Mouse (Mus musculus) kidney, embryonic 14.5 days (tissue): ENCODE measurements at regions not wholly inside any gene's neighbourhood (a gene's known extent, or its start where the extent isn't known, plus 50 kb on each side); places are given as distances from the start of the nearest gene placed in this dataset.
"Not testable (repeated sequence)": the region's sequence is repeated elsewhere in the genome, so short reads cannot be mapped to it uniquely, and the experiment has no call there.

ENCODE experiments used
- ATAC-seq: fragments of 200-750 bp; cut with Nextera tagmentation; 2 replicates; pipeline ENCODE4 v1.8.0; 2017; ENCODE audit warnings: moderate number of reproducible peaks, mild to moderate bottlenecking, moderate TSS enrichment, moderate library complexity; ENCODE audit not compliant: low FRiP score, low TSS enrichment
- H3K27ac ChIP-seq: fragments of 300-500 bp; sonication (generic); 2 replicates; pipeline ENCODE4 v1.5.1; 2014; ENCODE audit warnings: low read depth, mild to moderate bottlenecking, low read length, moderate library complexity, mixed read lengths
- H3K27me3 ChIP-seq: fragments of 300-500 bp; sonication (generic); 2 replicates; pipeline ENCODE4 v1.6.1; 2014; ENCODE audit warnings: mild to moderate bottlenecking, low read length; ENCODE audit not compliant: control insufficient read depth, insufficient read depth
- H3K36me3 ChIP-seq: fragments of 300-500 bp; sonication (generic); 2 replicates; pipeline ENCODE4 v1.6.1; 2014; ENCODE audit warnings: low read length, mixed read lengths; ENCODE audit not compliant: control insufficient read depth, insufficient read depth
- H3K4me1 ChIP-seq: fragments of 300-500 bp; sonication (generic); 2 replicates; pipeline ENCODE4 v1.6.1; 2014; ENCODE audit warnings: low read length, mixed read lengths; ENCODE audit not compliant: control insufficient read depth, insufficient read depth
- H3K4me2 ChIP-seq: fragments of 300-500 bp; sonication (generic); replicated peaks from 2 replicates; pipeline ENCODE4 v1.6.1; 2014; ENCODE audit warnings: low read depth, mild to moderate bottlenecking, low read length
- H3K4me3 ChIP-seq: fragments of 300-500 bp; sonication (generic); 2 replicates; pipeline ENCODE4 v1.5.1; 2014; ENCODE audit warnings: mild to moderate bottlenecking, low read length
- H3K9ac ChIP-seq: fragments of 300-500 bp; sonication (generic); 2 replicates; pipeline ENCODE4 v1.6.1; 2014; ENCODE audit warnings: low read depth, mild to moderate bottlenecking, low read length, moderate library complexity
- H3K9me3 ChIP-seq: fragments of 300-500 bp; sonication (generic); 2 replicates; pipeline ENCODE4 v1.6.1; 2016; ENCODE audit warnings: low read length; ENCODE audit not compliant: control insufficient read depth
- WGBS: fragments of 180-500 bp; shearing (Covaris S2); extraction: QIAGEN DNeasy Blood & Tissue Kit; methylation state at CpG from one replicate; pipeline ENCODE4 v1.1.7; 2014; 5-methylcytosine and 5-hydroxymethylcytosine counted together

- Histone ChIP-seq H3K9ac (no peak overlapping the region), H3K9me3 (no peaks in the 10 kb centered on the region; the same call in 1 of the 2 replicates), H3K36me3 (no peaks in the 10 kb centered on the region), H3K4me2 (no peak overlapping the region), H3K27me3 (no peaks in the 10 kb centered on the region), H3K27ac (no peak overlapping the region), H3K4me3 (no peak overlapping the region), H3K4me1 (no peaks in the 10 kb centered on the region)
- WGBS, result 86% methylated on average over 1 of the region's 1 CpGs
- ATAC-seq, result no peak
These were observed 436.6 kb upstream of the Cdh5 start for GRCm38 (mm10) chr8:103664796-103665195.

- H3K36me3 ChIP-seq, H3K27me3 ChIP-seq, H3K27ac ChIP-seq, H3K4me3 ChIP-seq, H3K4me1 ChIP-seq, H3K9me3 ChIP-seq, H3K4me2 ChIP-seq, ATAC-seq, H3K9ac ChIP-seq: not testable (repeated sequence)
- 91% methylated on average over 5 of the region's 5 CpGs for WGBS
These were observed 415.2 kb upstream of the Cdh5 start for GRCm38 (mm10) chr8:103686233-103686632.

DNA sequence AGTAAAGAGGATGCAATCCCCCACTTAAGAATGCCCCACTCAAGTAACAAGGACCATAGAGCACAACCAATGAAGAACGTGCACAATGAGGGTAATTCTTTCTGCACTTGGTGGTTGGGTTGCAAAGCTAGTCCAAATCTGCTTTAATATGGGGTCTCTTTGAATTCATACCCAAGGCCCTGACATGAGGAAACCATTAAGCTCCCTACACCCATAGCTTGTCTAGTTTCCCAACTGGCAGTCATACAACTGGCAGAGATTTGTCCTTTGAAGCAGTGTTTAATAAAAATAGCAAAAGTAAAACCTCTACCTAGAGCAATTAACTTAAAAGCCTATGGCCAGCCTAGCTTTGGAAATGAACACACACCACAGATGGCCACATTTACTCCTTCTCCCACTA, 411.0 kb upstream of the Cdh5 start:
- no peaks in the 10 kb centered on the region for H3K36me3 ChIP-seq
- ATAC-seq, result no peak
- WGBS, result 83% methylated on average over 1 of the region's 1 CpGs
- no peak overlapping the region for H3K9ac ChIP-seq
- H3K27ac ChIP-seq, result no peak overlapping the region
- H3K4me1 ChIP-seq, result no peaks in the 10 kb centered on the region
- H3K4me2 ChIP-seq, result no peak overlapping the region
- H3K9me3 ChIP-seq, result no peaks in the 10 kb centered on the region
- H3K27me3 ChIP-seq, result no peaks in the 10 kb centered on the region
- no peak overlapping the region for H3K4me3 ChIP-seq

GRCm38 (mm10) chr8:103693531-103693930, 407.9 kb upstream of the Cdh5 start:
- ATAC-seq, result no peak
- no peak overlapping the region for H3K9ac ChIP-seq
- H3K27ac ChIP-seq, result no peak overlapping the region
- H3K36me3 ChIP-seq, result no peaks in the 10 kb centered on the region
- H3K4me1 ChIP-seq, result no peaks in the 10 kb centered on the region
- H3K27me3 ChIP-seq, result no peaks in the 10 kb centered on the region
- 0 out of 2 replicates have a peak, but pooled peaks cover 3% of the 10 kb centered on the region for H3K9me3 ChIP-seq
- H3K4me3 ChIP-seq, result no peak overlapping the region
- H3K4me2 ChIP-seq, result no peak overlapping the region
- 98% methylated on average over 8 of the region's 8 CpGs for WGBS

DNA sequence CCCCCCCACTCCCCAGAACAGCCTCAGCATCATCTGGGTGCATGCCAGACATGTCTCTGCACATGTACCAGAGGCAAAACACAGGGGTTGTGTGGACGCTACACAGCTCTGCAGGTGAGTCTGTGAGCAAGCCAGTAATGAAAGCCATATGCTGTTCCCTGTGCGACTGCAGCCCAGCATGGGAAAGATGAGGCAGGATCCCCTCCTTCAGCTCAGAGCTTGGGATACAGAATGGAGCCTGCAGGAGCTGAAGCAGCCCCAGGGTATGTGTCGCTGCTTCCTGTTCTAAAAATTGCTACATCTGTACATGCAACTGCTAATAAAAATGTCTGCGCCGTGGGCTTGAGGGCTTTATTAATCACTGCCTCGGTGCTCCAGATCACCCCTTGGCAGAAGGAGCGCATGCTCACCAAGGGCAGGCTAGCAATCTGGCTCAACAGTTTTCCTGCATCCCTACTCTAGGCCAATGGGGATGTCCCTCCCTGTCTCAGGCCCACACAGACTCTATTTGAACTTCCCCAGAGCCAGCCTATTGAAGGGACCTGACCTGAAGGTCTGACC, 407.0 kb upstream of the Cdh5 start:
- no peak for ATAC-seq
- Histone ChIP-seq H3K9ac (no peak overlapping the region), H3K27ac (no peak overlapping the region), H3K4me2 (no peak overlapping the region), H3K27me3 (no peaks in the 10 kb centered on the region), H3K36me3 (no peaks in the 10 kb centered on the region), H3K9me3 (0 out of 2 replicates have a peak, but pooled peaks cover 3% of the 10 kb centered on the region), H3K4me1 (no peaks in the 10 kb centered on the region), H3K4me3 (no peak overlapping the region)
- 61% methylated on average over 7 of the region's 7 CpGs for WGBS

GRCm38 (mm10) chr8:103699016-103699520, 402.4 kb upstream of the Cdh5 start:
- 0 out of 2 replicates have a peak, but pooled peaks cover 3% of the 10 kb centered on the region for H3K9me3 ChIP-seq
- H3K36me3 ChIP-seq, result no peaks in the 10 kb centered on the region
- ATAC-seq, result no peak
- H3K4me2 ChIP-seq, result no peak overlapping the region
- H3K27me3 ChIP-seq, result no peaks in the 10 kb centered on the region
- no peak overlapping the region for H3K27ac ChIP-seq
- 94% methylated on average over 1 of the region's 1 CpGs for WGBS
- H3K4me1 ChIP-seq, result no peaks in the 10 kb centered on the region
- H3K4me3 ChIP-seq, result no peak overlapping the region
- no peak overlapping the region for H3K9ac ChIP-seq

DNA sequence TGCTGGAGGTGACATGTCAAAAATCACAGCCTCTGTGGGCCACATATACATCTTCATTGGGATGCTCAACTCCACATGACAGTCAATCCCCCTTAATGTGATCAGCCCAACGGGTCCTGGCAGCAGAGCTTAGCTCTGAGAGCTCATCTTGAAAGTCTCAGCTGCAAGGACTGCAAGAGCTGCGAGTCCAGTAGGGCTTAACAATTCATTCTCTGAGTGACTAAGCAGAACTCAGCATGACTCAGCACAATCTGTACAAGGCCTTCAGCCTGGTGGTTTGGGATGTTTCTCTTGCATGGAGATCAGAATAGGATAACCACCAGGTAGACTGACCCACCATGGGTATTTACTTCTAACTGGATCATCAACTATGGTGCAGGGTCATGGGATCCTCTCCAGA, 399.2 kb upstream of the Cdh5 start:
- ATAC-seq, result no peak
- WGBS, result 74% methylated on average over 2 of the region's 2 CpGs

GRCm38 (mm10) chr8:103706084-103706483, 395.3 kb upstream of the Cdh5 start:
- Histone ChIP-seq H3K4me2 (no peak overlapping the region), H3K36me3 (no peaks in the 10 kb centered on the region), H3K27me3 (no peaks in the 10 kb centered on the region), H3K4me1 (no peaks in the 10 kb centered on the region), H3K27ac (no peak overlapping the region), H3K9me3 (peaks cover 5% of the 10 kb centered on the region; the same call in 1 of the 2 replicates), H3K4me3 (no peak overlapping the region), H3K9ac (no peak overlapping the region)
- ATAC-seq, result no peak
- 81% methylated on average over 2 of the region's 2 CpGs for WGBS

More for the DNA sequence above, 399.2 kb upstream of the Cdh5 start:
- Histone ChIP-seq H3K9me3 (peaks cover 8% of the 10 kb centered on the region; the same call in 1 of the 2 replicates), H3K4me1 (no peaks in the 10 kb centered on the region), H3K9ac (no peak overlapping the region), H3K27me3 (no peaks in the 10 kb centered on the region), H3K27ac (no peak overlapping the region), H3K4me2 (no peak overlapping the region), H3K4me3 (no peak overlapping the region), H3K36me3 (no peaks in the 10 kb centered on the region)

- H3K36me3 ChIP-seq, H3K9ac ChIP-seq, H3K9me3 ChIP-seq, H3K4me3 ChIP-seq, H3K27ac ChIP-seq, H3K4me2 ChIP-seq, ATAC-seq, H3K4me1 ChIP-seq, H3K27me3 ChIP-seq: not testable (repeated sequence)
- 89% methylated on average over 7 of the region's 7 CpGs for WGBS
These were observed 390.6 kb upstream of the Cdh5 start for GRCm38 (mm10) chr8:103710871-103711270.
